Mouse (Mus musculus) gastrocnemius, postnatal 14 days (tissue): ENCODE measurements around the gene Mindy1. TPM values are rescaled to one million over a fixed set of nuclear protein-coding genes. Genes with fewer than 3 reads are reported as not detected.

Experiments used
- DNase-seq: peaks from one replicate; pipeline ENCODE4 v3.0.0; 2021; ENCODE audit warnings: mixed read lengths
- intact Hi-C: fragments of 180-260 bp; cut with DNase I; formaldehyde crosslinking; loops from one replicate; pipeline ENCODE4 v1.15.1; 2025; ENCODE audit warnings: low total_unique reads
- total RNA-seq, 2 experiments: library from RNA; stranded (reverse); gene quantifications; 2 replicates each; pipeline ENCODE4 v1.2.3; 2021

Mindy1 gene
- total RNA-seq, 2 experiments from 2014 or later = 19.6 to 22.5 TPM

GRCm38 (mm10) chr3:95263089-95263739 lies 17.9 kb upstream of the Mindy1 start:
- peak; percentile 76 for DNase-seq
- intact Hi-C loops = loop anchor here (5.0 to 10.0 kb wide), 2 partner anchors 46 to 118 kb away; partner anchors contain the start of genes Gabpb2 and Tnfaip8l2

DNA sequence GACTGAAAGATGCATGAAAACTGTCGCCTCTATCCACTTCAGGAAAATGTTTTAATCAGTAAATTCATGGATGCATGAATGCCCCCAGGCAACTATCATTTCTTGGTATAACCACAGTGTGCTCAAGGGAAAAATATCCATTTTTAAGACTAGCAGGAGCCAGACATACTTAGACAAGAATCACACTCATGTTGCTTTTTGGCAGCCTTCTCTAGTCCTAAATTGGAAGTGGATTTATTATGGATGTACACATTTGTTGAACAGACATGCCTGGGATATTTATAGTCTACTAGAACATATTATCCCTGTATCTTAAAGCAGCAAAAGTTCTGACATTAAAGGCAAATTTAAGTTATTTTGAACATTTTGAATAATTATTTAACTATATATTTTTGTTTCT lies 16.4 kb upstream of the Mindy1 start:
- intact Hi-C loops = loop anchor here (5.0 to 10.0 kb wide), 2 partner anchors 47 to 120 kb away; partner anchors contain the start of genes Gabpb2 and Tnfaip8l2
- DNase-seq = no peak

GRCm38 (mm10) chr3:95266052-95266451 lies 15.1 kb upstream of the Mindy1 start:
- DNase-seq = no peak

DNA sequence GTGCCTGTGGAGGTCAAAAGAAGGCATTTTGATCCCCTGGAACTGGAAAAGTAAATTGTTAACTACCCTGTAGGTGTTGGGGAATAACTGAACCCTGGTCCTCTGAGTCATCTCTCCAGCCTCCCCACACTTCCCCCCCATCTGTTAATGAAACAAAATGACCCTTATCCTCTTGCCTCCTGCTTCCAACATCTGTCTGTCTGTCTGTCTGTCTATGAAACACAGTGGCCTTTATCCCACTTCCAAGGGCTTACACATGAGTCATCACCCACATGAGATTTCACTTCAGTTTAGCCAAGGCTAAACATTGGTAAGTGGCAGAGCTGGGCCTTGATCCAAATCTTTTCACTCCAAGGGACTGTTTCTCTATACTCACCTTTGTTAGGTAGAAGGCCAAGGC lies 13.3 kb upstream of the Mindy1 start:
- intact Hi-C loops = loop anchor here (10.0 kb wide), 1 partner anchor 123 kb away; the partner anchor contains the start of gene Tnfaip8l2
- no peak for DNase-seq

More at GRCm38 (mm10) chr3:95266052-95266451, 15.1 kb upstream of the Mindy1 start:
- intact Hi-C loops = loop anchor here (10.0 kb wide), 1 partner anchor 121 kb away; the partner anchor contains the start of gene Tnfaip8l2

DNA sequence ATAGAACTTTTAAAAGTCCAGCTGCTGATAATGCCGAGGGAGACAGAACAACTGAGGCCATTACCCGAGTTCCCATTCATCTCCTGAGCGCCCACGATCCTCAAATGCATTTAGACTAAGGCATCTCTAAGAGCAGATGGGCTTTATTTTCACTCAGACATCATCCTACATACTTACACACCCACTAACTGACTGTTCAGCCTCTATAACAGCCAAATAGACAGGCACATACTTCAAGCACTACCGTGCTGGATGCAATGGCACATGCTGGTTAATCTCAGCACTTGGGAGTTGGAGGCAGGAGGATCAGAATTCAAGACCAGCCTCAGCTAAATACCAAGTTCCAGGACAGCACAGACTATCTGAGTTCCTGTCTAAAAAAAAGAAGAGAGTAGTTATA lies 11.4 kb upstream of the Mindy1 start:
- DNase-seq = no peak
- intact Hi-C loops = loop anchor here (10.0 kb wide), 1 partner anchor 125 kb away; the partner anchor contains the start of gene Tnfaip8l2

DNA sequence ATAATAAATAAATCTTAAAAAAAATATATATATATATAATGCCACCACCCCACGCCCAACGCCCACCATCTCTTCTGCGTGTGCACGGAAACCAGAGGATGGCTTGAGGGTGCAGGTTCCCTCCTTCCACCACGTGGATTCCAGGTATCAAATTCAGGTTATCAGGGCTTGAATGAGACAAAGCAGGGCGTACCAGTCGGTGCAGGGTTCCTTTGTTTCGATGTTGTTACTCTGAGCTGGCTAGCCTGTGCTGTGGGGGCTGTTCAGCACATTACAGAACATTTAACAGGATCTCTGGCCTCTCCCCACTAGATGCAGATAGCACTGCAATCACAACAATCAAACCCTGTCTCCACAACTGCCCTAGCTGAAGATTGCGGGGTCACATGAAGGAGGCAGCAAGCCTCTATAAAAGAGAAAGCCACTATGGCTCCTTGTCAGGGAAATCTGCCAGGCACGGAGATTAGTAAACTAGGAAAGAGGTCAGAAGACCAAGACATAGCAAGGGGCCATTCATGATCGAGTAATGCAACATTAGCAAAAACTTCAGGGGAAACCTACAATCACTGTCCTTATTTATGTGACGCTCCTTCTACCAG lies 10.3 kb upstream of the Mindy1 start:
- intact Hi-C loops = no loop called here
- DNase-seq = no peak

- intact Hi-C loops = no loop called here
- DNase-seq = no peak
Measured at GRCm38 (mm10) chr3:95273471-95273870, 7.7 kb upstream of the Mindy1 start.

DNA sequence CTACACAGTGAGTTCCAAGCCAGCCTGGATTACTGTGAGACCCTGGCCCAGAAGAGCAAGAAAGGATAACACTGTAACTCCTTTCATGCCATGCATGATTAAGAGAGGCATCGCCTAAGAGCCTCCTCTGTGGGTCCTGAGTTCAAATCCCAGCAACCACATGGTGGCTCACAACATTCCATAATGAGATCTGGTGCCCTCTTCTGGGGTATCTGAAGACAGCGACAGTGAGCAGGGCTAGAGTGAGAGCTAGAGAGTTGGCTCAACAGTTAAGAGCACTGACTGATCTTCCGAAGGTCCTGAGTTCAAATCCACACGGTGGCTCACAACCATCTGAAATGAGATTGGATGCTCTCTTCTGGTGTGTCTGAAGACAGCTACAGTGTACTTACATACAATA lies 6.7 kb upstream of the Mindy1 start:
- intact Hi-C loops = no loop called here
- DNase-seq = no peak

DNA sequence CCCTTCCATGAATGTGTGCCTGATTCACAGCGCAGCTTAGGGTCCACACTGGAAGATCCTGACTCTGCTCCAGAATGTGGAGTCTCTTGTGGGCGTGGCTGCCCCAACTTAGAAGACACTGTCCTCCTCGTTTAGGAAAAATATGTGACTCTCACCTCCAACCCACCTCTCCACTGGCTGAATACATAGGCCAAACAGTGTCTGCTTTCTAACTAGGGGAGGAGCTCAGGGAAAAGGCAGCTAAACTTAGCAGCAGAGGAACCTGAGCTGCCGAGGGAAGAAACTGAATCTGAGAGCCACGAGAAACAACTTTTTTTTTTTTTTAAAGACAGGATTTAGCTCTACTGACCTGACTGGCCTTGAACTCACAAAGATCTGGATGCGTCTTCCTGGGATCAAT lies 6.0 kb upstream of the Mindy1 start:
- intact Hi-C loops = no loop called here
- no peak for DNase-seq

GRCm38 (mm10) chr3:95276428-95276934 lies 4.7 kb upstream of the Mindy1 start:
- intact Hi-C loops = no loop called here
- no peak for DNase-seq

DNA sequence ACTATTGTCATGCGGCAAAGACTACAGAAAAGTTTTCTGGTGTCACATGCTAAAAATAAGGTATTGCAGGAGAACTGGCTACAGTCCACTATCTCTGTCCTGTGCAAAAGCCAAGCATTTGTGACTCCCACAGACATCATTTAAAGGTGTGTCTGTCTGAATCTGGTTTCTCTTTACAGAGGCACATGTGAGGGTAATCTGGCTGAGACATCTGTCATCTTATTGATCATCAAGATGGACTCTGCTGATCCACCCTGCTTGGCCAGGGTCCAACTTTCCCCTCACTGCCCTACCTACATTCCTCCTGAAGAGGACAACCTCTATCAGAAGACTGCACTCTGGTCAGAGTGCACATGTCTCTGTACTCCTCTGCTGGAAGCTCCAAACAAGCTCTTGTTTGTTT lies 4.0 kb upstream of the Mindy1 start:
- DNase-seq = no peak
- intact Hi-C loops = no loop called here

- DNase-seq = no peak
- intact Hi-C loops = no loop called here
Measured at GRCm38 (mm10) chr3:95280747-95281146, 398 bp upstream of the Mindy1 start.

DNA sequence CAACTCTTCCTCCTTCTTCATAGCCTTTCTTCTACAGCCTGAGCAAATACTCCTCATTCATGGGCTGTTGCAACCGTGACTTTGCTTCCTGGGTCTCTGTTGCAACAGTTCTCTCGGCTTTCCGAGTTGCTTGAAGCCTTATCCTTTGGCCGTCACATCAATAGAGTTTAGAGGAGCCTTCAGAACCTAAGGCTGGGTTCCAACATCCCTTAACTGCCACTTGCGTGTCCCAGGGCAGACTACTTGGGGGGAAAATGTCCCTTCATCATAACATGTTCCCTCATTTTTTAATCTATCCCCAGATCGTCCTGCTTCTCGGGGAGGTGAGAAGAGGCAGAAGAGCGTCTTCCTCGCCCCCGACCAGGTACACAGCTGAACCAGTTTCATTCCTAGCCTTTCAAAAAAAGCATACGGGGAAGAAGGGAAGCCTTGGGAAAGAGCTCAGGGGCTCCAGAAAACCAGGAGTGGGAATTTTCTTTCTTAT lies 1.3 kb downstream of the Mindy1 start:
- intact Hi-C loops = no loop called here
- DNase-seq = no peak

GRCm38 (mm10) chr3:95282865-95283588 lies 1.9 kb downstream of the Mindy1 start:
- peak; percentile 88 for DNase-seq
- intact Hi-C loops = no loop called here

GRCm38 (mm10) chr3:95283589-95283941 lies 2.4 kb downstream of the Mindy1 start:
- DNase-seq = no peak
- intact Hi-C loops = no loop called here

DNA sequence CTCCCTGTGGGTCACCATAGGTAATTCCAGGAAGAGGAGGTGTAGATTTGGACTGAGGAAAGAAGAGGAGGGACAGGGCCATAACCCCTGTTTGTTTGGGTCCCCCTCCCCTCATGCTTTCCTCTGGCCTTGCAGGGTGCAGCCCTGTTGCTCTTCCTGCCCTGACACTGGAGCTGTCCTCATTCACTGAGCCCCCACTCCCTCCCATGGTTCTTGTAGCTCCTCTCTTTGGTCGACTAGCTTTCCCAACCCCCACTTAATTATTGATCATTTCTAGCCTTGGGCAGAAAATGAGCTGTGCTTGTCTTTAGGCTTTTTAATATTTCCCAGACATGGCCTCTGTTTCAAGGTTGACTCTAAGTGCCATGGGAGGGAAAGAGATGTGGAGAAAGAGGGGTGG lies 2.9 kb downstream of the Mindy1 start:
- DNase-seq = no peak
- intact Hi-C loops = no loop called here

DNA sequence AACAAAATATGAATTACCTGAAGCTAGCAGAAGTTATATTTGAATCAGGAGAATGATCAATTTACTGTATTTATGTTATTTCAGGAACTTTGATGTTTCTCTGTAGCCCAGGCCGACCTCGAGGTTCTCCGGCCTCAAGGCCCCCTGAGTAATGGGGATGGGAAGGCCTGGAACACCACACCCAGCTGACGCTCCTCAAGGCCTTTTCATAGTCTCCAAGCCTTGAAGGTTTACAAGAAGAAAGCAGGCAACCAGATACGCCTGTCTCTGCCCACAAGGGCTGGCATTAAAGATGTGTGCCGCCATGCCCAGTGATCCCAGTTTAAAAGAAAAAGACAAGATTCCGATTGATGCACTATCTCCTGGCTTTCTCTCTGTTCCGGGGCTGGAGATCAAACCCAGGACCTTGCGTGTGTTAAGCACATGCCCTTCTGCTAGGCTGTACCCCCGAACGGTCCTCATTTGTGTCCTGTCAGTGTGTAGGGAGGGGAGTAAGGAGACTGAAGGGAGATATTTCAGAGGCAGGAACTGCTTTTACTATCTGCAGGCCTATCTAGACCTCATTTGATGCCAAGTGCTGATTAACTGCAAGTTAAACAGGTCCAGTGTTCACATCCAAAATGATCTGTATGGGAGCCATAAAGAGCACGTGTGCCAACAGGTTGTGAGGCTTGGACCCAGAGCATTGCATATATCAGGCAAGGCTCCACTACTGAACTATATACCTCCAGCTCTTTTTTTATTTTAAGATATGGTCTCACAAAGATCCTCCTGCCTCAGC lies 3.5 kb downstream of the Mindy1 start:
- intact Hi-C loops = no loop called here

GRCm38 (mm10) chr3:95285390-95285789 lies 4.2 kb downstream of the Mindy1 start:
- DNase-seq = no peak
- intact Hi-C loops = no loop called here

More for the DNA sequence above, 3.5 kb downstream of the Mindy1 start:
- no peak for DNase-seq

DNA sequence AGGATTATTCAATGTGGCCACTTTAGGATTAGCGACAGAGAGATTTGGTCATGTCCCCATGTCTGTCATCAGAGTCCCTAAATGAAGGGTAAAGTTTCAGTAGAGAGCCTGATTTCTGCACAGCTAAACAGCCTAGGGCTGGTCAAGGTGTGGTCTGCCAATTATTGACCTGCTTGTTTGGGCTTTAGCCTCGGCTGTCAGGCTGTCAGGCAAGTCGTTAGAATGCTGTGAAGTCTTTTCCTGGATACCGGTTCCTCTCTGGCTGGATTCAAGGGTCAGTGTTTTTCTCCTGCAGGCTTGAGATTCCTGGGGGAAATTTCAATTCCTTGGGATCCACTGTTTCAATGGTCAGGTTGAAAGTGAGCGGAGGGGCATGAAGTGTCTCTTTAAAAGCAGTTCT lies 4.9 kb downstream of the Mindy1 start:
- no peak for DNase-seq
- intact Hi-C loops = no loop called here
